Mouse (Mus musculus): Measurements from ENCODE around the gene Krtdap. TPM values are rescaled to one million over a fixed set of nuclear protein-coding genes. Genes with fewer than 3 reads are reported as not detected.

The Krtdap gene
- polyA plus RNA-seq, 2 experiments = not detected

DNA sequence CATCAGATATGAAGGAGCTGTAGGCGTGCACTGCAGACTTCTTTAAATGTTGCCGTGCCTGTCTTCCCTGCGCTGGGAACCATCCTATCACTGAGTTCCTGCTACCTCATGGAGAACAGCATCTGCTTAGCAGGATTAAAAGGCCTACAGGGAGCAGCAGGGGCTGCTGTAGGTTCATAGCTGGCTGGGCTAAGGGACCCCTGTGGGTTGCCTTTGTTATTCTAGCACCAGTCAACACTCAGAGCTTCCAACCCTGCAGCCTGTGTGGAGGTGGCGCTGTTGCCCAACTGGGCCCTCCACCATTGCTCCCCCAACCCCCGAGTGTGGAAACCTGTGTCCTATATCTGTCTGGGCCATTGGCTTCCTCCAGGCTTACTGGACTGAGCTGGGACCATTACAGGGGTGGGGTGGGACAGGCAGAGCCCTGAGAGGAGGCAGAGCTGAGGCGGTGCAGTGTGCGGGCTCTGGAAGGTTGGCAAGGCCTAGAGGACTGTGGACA lies 10.6 kb upstream of the Krtdap start:
- DNase-seq (ENCODE audit: low read depth in 3 of 3, low spot score in 3 of 3) = no peak
- ATAC-seq (ENCODE audit: insufficient read depth) = no peak
- H3K4me3 ChIP-seq (ENCODE audit: insufficient read depth in 1 of 2, low read depth in 2 of 2, low read length in 2 of 2) = no peak overlapping the region
- no peaks in the 10 kb centered on the region for H3K9me3 ChIP-seq (ENCODE audit: control insufficient read depth, low read length)
- 45% methylated on average over 7 of the region's 7 CpGs for WGBS (ENCODE audit: insufficient replicate concordance)
- no peak overlapping the region for H3K27ac ChIP-seq
- no peaks in the 10 kb centered on the region for H3K36me3 ChIP-seq (replicated peaks; ENCODE audit: control insufficient read depth, insufficient read depth, low read depth)
- no peak overlapping the region for H3K4me2 ChIP-seq (ENCODE audit: low read depth)
- H3K4me1 ChIP-seq (replicated peaks; ENCODE audit: control insufficient read depth in 2 of 2, insufficient read depth in 2 of 2, low read length in 1 of 2) = no peaks in the 10 kb centered on the region
- no peaks in the 10 kb centered on the region for H3K27me3 ChIP-seq (ENCODE audit: control insufficient read depth, insufficient read depth, low read length)
- H3K9ac ChIP-seq (replicated peaks) = no peak overlapping the region
- TF ChIP-seq CTCF (IDR thresholded peaks at IDR 0.05; ENCODE audit: low read depth) = no peak
- no peak for TF ChIP-seq EP300 (IDR thresholded peaks at IDR 0.05; ENCODE audit: low read depth)

GRCm38 (mm10) chr7:30777911-30778310 lies 9.8 kb upstream of the Krtdap start:
- Histone ChIP-seq H3K27ac (no peak overlapping the region), H3K4me2 (ENCODE audit: low read depth) (no peak overlapping the region), H3K4me1 (replicated peaks; ENCODE audit: control insufficient read depth in 2 of 2, insufficient read depth in 2 of 2, low read length in 1 of 2) (no peaks in the 10 kb centered on the region), H3K36me3 (replicated peaks; ENCODE audit: control insufficient read depth, insufficient read depth, low read depth) (no peaks in the 10 kb centered on the region), H3K4me3 (ENCODE audit: insufficient read depth in 1 of 2, low read depth in 2 of 2, low read length in 2 of 2) (no peak overlapping the region), H3K9me3 (ENCODE audit: control insufficient read depth, low read length) (no peaks in the 10 kb centered on the region), H3K27me3 (ENCODE audit: control insufficient read depth, insufficient read depth, low read length) (no peaks in the 10 kb centered on the region), H3K9ac (replicated peaks) (no peak overlapping the region)
- TF ChIP-seq CTCF (IDR thresholded peaks at IDR 0.05; ENCODE audit: low read depth) = no peak
- no peak for TF ChIP-seq EP300 (IDR thresholded peaks at IDR 0.05; ENCODE audit: low read depth)
- DNase-seq (ENCODE audit: low read depth in 3 of 3, low spot score in 3 of 3) (no peak), ATAC-seq (ENCODE audit: insufficient read depth) (no peak)
- 38% methylated on average over 1 of the region's 1 CpGs for WGBS (ENCODE audit: insufficient replicate concordance)

GRCm38 (mm10) chr7:30781792-30782191 lies 5.9 kb upstream of the Krtdap start:
- ATAC-seq (ENCODE audit: insufficient read depth) (no peak), DNase-seq (ENCODE audit: low read depth in 3 of 3, low spot score in 3 of 3) (no peak)
- H3K27me3 ChIP-seq (ENCODE audit: control insufficient read depth, insufficient read depth, low read length) = no peaks in the 10 kb centered on the region
- H3K27ac ChIP-seq = no peak overlapping the region
- H3K9ac ChIP-seq (replicated peaks) = no peak overlapping the region
- no peaks in the 10 kb centered on the region for H3K4me1 ChIP-seq (replicated peaks; ENCODE audit: control insufficient read depth in 2 of 2, insufficient read depth in 2 of 2, low read length in 1 of 2)
- H3K4me2 ChIP-seq (ENCODE audit: low read depth) = no peak overlapping the region
- WGBS (ENCODE audit: insufficient replicate concordance) = 40% methylated on average over 4 of the region's 4 CpGs
- TF ChIP-seq CTCF (IDR thresholded peaks at IDR 0.05; ENCODE audit: low read depth) (peak; percentile 77), EP300 (IDR thresholded peaks at IDR 0.05; ENCODE audit: low read depth) (no peak)
- H3K9me3 ChIP-seq (ENCODE audit: control insufficient read depth, low read length) = no peaks in the 10 kb centered on the region
- no peaks in the 10 kb centered on the region for H3K36me3 ChIP-seq (replicated peaks; ENCODE audit: control insufficient read depth, insufficient read depth, low read depth)
- H3K4me3 ChIP-seq (ENCODE audit: insufficient read depth in 1 of 2, low read depth in 2 of 2, low read length in 2 of 2) = no peak overlapping the region

- Histone ChIP-seq H3K4me2 (ENCODE audit: low read depth) (no peak overlapping the region), H3K4me3 (ENCODE audit: insufficient read depth in 1 of 2, low read depth in 2 of 2, low read length in 2 of 2) (no peak overlapping the region), H3K9ac (replicated peaks) (no peak overlapping the region), H3K36me3 (replicated peaks; ENCODE audit: control insufficient read depth, insufficient read depth, low read depth) (no peaks in the 10 kb centered on the region), H3K27me3 (ENCODE audit: control insufficient read depth, insufficient read depth, low read length) (no peaks in the 10 kb centered on the region), H3K9me3 (ENCODE audit: control insufficient read depth, low read length) (no peaks in the 10 kb centered on the region), H3K27ac (no peak overlapping the region), H3K4me1 (replicated peaks; ENCODE audit: control insufficient read depth in 2 of 2, insufficient read depth in 2 of 2, low read length in 1 of 2) (no peaks in the 10 kb centered on the region)
- ATAC-seq (ENCODE audit: insufficient read depth) (no peak), DNase-seq (ENCODE audit: low read depth in 3 of 3, low spot score in 3 of 3) (no peak)
- TF ChIP-seq CTCF (IDR thresholded peaks at IDR 0.05; ENCODE audit: low read depth) (no peak), EP300 (IDR thresholded peaks at IDR 0.05; ENCODE audit: low read depth) (no peak)
- WGBS (ENCODE audit: insufficient replicate concordance) = 45% methylated on average over 3 of the region's 3 CpGs
Measured at GRCm38 (mm10) chr7:30782658-30783057, 5.0 kb upstream of the Krtdap start.

GRCm38 (mm10) chr7:30785154-30785553 lies 2.5 kb upstream of the Krtdap start:
- DNase-seq (ENCODE audit: low read depth in 3 of 3, low spot score in 3 of 3) = no peak

More at GRCm38 (mm10) chr7:30785154-30785553, 2.5 kb upstream of the Krtdap start:
- 44% methylated on average over 1 of the region's 1 CpGs for WGBS (ENCODE audit: insufficient replicate concordance)
- H3K4me1 ChIP-seq (replicated peaks; ENCODE audit: control insufficient read depth in 2 of 2, insufficient read depth in 2 of 2, low read length in 1 of 2) = no peaks in the 10 kb centered on the region
- H3K9ac ChIP-seq (replicated peaks) = no peak overlapping the region
- H3K27me3 ChIP-seq (ENCODE audit: control insufficient read depth, insufficient read depth, low read length) = no peaks in the 10 kb centered on the region
- H3K27ac ChIP-seq = no peak overlapping the region
- no peaks in the 10 kb centered on the region for H3K36me3 ChIP-seq (replicated peaks; ENCODE audit: control insufficient read depth, insufficient read depth, low read depth)
- ATAC-seq (ENCODE audit: insufficient read depth) = no peak
- TF ChIP-seq EP300 (IDR thresholded peaks at IDR 0.05; ENCODE audit: low read depth) = no peak
- H3K9me3 ChIP-seq (ENCODE audit: control insufficient read depth, low read length) = no peaks in the 10 kb centered on the region
- H3K4me2 ChIP-seq (ENCODE audit: low read depth) = no peak overlapping the region
- H3K4me3 ChIP-seq (ENCODE audit: insufficient read depth in 1 of 2, low read depth in 2 of 2, low read length in 2 of 2) = no peak overlapping the region

Measured in liver, embryonic 14.5 days (tissue).